Mouse (Mus musculus) stomach, postnatal 0 days (tissue): ENCODE data around the gene Otop3. TPM values are rescaled to one million over a fixed set of nuclear protein-coding genes. Genes with fewer than 3 reads are reported as not detected.
A peak's percentile ranks its signal among the peaks of the same experiment; 100 is the strongest.

ENCODE experiments used
- ATAC-seq: fragments of 200-750 bp; cut with Nextera tagmentation; 2 replicates; pipeline ENCODE4 v1.8.0; 2017; ENCODE audit not compliant: low FRiP score, low TSS enrichment
- DNase-seq: peaks from one replicate; pipeline ENCODE4 v3.0.0-alpha.2; 2016; ENCODE audit warnings: low spot score
- H3K27ac ChIP-seq: fragments of 300-500 bp; sonication (generic); replicated peaks from 2 replicates; pipeline ENCODE4 v1.5.1; 2014; ENCODE audit warnings: mild to moderate bottlenecking, control low read depth
- H3K27me3 ChIP-seq: fragments of 300-500 bp; sonication (generic); 2 replicates; pipeline ENCODE4 v1.6.1; 2014; ENCODE audit warnings: low read length; ENCODE audit not compliant: control insufficient read depth, insufficient read depth
- H3K36me3 ChIP-seq: fragments of 300-500 bp; sonication (generic); 2 replicates; pipeline ENCODE4 v1.6.1; 2014; ENCODE audit warnings: low read length, mixed read lengths; ENCODE audit not compliant: control insufficient read depth, insufficient read depth
- H3K4me1 ChIP-seq: fragments of 300-500 bp; sonication (generic); replicated peaks from 2 replicates; pipeline ENCODE4 v1.6.1; 2014; ENCODE audit warnings: antibody characterized with exemption; ENCODE audit not compliant: control insufficient read depth, insufficient read depth
- H3K4me2 ChIP-seq: fragments of 300-500 bp; sonication (generic); replicated peaks from 2 replicates; pipeline ENCODE4 v1.6.1; 2014; ENCODE audit warnings: low read depth, mild to moderate bottlenecking, control low read depth, moderate library complexity
- H3K4me3 ChIP-seq: fragments of 300-500 bp; sonication (generic); 2 replicates; pipeline ENCODE4 v1.5.1; 2014; ENCODE audit warnings: low read depth, low read length, control low read depth
- H3K9ac ChIP-seq: fragments of 300-500 bp; sonication (generic); 2 replicates; pipeline ENCODE4 v1.6.1; 2014; ENCODE audit warnings: mild to moderate bottlenecking, low read length, control low read depth, mixed read lengths
- H3K9me3 ChIP-seq: fragments of 300-500 bp; sonication (generic); 2 replicates; pipeline ENCODE4 v1.6.1; 2016; ENCODE audit warnings: low read length; ENCODE audit not compliant: control insufficient read depth
- CTCF ChIP-seq: IDR thresholded peaks from 2 replicates; pipeline ENCODE4 v1.5.1; 2016; ENCODE audit warnings: antibody characterized with exemption, low read depth, mild to moderate bottlenecking, moderate library complexity
- EP300 ChIP-seq: optimal IDR thresholded peaks from 2 replicates; pipeline ENCODE3; 2016; ENCODE audit warnings: antibody characterized with exemption
- WGBS: fragments of 180-500 bp; shearing (Covaris S2); extraction: QIAGEN DNeasy Blood & Tissue Kit; methylation state at CpG from one replicate; pipeline ENCODE4 v1.1.7; 2014; 5-methylcytosine and 5-hydroxymethylcytosine counted together
- polyA plus RNA-seq: library from polyadenylated mRNA; unstranded; fragments of >200 nt; fragmentation: Nextera tagmentation; extraction: Ambion mirVana; gene quantifications from 2 replicates; pipeline ENCODE4 v1.2.1, GENCODE M21; 2015

Gene Otop3
- polyA plus RNA-seq, 1 experiment from 2014 or later: 20.5 TPM

DNA sequence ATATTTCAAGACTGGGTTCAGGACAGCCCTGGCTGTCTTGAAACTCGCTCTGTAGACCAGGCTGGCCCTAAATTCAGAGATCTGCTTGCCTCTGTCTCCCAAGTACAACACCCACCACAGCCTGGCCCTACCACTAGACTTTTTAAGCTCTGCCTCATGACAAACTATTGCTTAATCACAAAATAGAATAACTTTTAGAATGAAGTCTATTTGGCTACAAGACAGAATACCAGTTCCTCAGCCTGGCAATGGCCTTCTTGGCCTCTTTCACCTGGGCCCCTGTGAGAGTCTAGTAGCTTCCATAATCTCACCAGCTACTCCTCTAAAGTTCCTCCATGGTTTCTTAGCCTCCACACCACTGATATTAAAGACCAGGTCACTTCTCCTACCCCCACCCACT is 44.2 kb upstream of the Otop3 start:
- ATAC-seq (no peak), DNase-seq (no peak)
- no peaks in the 10 kb centered on the region for H3K27me3 ChIP-seq

DNA sequence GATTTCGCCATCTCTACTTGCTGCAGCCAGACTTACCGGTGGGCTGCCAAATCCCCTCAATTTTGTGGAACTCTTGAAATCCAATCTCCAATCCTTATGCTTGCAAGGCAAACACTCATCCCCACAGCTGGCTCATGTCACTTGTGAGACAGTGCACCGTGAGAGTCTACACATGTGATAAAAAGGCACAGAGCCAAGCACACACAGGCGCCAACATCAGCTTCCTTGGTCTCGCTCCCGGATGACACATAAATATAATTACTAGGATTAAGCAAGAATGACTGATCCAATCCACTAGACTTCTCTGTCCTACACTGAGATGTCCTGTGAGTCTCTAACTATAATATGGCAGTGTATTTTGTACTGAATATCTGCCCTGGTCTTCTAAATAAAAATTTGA is 43.6 kb upstream of the Otop3 start:
- 44% methylated on average over 6 of the region's 6 CpGs for WGBS
- H3K36me3 ChIP-seq: no peaks in the 10 kb centered on the region
- peak overlapping the region; percentile 67 for H3K27ac ChIP-seq
- no peak overlapping the region for H3K9ac ChIP-seq
- peaks cover 3% of the 10 kb centered on the region; the same call in 1 of the 2 replicates for H3K4me1 ChIP-seq
- H3K4me3 ChIP-seq: no peak overlapping the region
- no peaks in the 10 kb centered on the region for H3K9me3 ChIP-seq
- no peaks in the 10 kb centered on the region for H3K27me3 ChIP-seq
- ATAC-seq (peak; percentile 41; the same call in 1 of the 2 replicates), DNase-seq (no peak)
- no peak for TF ChIP-seq EP300
- no peak for TF ChIP-seq CTCF
- no peak overlapping the region for H3K4me2 ChIP-seq

More for the DNA sequence above, 44.2 kb upstream of the Otop3 start:
- TF ChIP-seq CTCF: no peak
- no peak for TF ChIP-seq EP300
- Histone ChIP-seq H3K36me3 (no peaks in the 10 kb centered on the region), H3K4me3 (no peak overlapping the region), H3K9ac (no peak overlapping the region), H3K27ac (peak overlapping the region; percentile 67), H3K4me1 (peaks cover 3% of the 10 kb centered on the region; the same call in 1 of the 2 replicates), H3K4me2 (no peak overlapping the region), H3K9me3 (no peaks in the 10 kb centered on the region)
- WGBS: 94% methylated on average over 1 of the region's 1 CpGs

DNA sequence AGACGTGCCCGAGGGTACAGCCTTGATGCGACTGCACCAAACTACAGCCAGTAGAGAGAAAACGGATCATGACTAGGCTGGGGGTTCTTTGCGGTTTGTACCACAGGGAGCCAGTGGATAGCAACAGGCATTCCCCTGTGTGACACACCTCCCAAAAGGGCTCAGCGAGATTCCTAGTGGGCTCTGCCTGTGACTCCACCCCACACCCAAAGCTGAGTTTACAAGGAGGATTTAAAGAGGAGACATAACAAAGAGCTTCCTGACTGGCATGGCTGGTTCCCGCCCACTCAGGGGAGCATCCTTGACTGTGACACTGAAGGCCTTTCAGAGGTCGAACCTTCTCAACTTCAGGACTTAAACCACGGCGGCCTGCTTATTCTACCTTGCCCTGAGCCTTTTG is 43.0 kb upstream of the Otop3 start:
- Histone ChIP-seq H3K27ac (peak overlapping the region; percentile 30; the same call in 1 of the 2 replicates), H3K4me1 (peaks cover 3% of the 10 kb centered on the region; the same call in 1 of the 2 replicates), H3K9ac (no peak overlapping the region), H3K4me2 (no peak overlapping the region), H3K27me3 (no peaks in the 10 kb centered on the region), H3K4me3 (no peak overlapping the region), H3K9me3 (no peaks in the 10 kb centered on the region), H3K36me3 (no peaks in the 10 kb centered on the region)
- TF ChIP-seq CTCF (no peak), EP300 (no peak)
- ATAC-seq (no peak), DNase-seq (no peak)
- WGBS: 70% methylated on average over 10 of the region's 10 CpGs

DNA sequence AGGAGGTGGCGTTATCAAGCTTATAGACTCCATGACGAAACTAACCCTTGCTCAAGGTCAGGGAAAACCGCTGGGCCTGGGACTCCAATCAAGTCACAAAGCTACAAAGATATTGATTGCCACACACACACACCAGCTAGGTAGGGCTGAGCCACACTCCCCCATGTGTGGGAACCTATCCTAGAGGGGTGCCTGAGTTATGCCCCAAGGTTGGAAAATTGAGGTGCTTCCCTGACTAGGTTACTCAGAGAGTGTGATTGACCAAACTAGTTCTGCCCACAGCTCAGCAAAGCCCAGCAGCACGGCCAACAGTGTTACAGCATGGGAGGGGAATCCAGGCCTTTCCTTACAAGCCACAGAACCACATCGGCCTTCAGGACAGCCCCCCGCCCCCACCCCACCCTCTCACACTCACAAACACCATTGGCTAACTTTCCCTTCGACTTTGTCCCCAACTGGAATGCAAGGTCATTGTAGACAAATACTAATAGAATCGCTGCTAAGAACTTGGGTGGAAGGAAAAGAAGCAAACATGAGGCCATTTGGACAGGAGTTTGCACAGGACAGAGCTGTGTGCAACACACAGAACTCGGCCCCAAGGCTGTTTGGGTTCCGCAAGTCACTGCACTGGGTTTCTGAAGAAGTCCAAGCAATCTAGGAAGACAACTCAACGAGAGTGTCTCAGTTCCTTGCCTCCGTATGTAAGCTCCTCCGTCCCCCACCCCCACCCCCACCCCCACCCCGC is 41.7 kb upstream of the Otop3 start:
- DNase-seq (peak; percentile 66), ATAC-seq (peak; percentile 17; the same call in 1 of the 2 replicates)
- Histone ChIP-seq H3K9ac (no peak overlapping the region), H3K9me3 (no peaks in the 10 kb centered on the region), H3K27ac (peak overlapping the region; percentile 65), H3K4me3 (no peak overlapping the region), H3K36me3 (no peaks in the 10 kb centered on the region), H3K4me1 (peaks cover 6% of the 10 kb centered on the region), H3K4me2 (no peak overlapping the region), H3K27me3 (no peaks in the 10 kb centered on the region)
- no peak for TF ChIP-seq EP300
- TF ChIP-seq CTCF: no peak
- 43% methylated on average over 14 of the region's 14 CpGs for WGBS

DNA sequence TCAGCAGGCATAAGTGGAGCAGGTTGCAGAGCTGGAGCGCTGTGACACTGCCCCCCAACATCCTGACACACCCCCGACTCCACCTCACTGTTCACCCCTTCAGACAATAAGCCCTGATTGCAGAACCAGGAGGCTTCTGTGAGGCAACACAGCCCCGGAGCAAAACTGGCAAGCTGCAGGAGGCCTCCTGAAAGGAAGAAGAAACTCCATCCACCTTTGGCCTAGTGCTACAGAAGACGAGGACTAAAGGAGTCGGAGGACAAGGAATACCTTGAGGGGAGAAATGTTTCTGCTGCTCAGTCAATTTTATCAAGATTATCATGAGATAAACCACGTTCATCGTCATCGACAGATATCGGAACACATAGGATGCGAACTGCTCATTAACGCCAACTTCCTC is 38.6 kb upstream of the Otop3 start:
- Histone ChIP-seq H3K9ac (no peak overlapping the region), H3K4me3 (no peak overlapping the region), H3K4me1 (peaks cover 6% of the 10 kb centered on the region), H3K36me3 (no peaks in the 10 kb centered on the region), H3K27ac (no peak overlapping the region), H3K9me3 (no peaks in the 10 kb centered on the region), H3K27me3 (no peaks in the 10 kb centered on the region), H3K4me2 (no peak overlapping the region)
- no peak for DNase-seq
- ATAC-seq: no peak
- no peak for TF ChIP-seq EP300
- TF ChIP-seq CTCF: no peak
- WGBS: 79% methylated on average over 11 of the region's 11 CpGs

DNA sequence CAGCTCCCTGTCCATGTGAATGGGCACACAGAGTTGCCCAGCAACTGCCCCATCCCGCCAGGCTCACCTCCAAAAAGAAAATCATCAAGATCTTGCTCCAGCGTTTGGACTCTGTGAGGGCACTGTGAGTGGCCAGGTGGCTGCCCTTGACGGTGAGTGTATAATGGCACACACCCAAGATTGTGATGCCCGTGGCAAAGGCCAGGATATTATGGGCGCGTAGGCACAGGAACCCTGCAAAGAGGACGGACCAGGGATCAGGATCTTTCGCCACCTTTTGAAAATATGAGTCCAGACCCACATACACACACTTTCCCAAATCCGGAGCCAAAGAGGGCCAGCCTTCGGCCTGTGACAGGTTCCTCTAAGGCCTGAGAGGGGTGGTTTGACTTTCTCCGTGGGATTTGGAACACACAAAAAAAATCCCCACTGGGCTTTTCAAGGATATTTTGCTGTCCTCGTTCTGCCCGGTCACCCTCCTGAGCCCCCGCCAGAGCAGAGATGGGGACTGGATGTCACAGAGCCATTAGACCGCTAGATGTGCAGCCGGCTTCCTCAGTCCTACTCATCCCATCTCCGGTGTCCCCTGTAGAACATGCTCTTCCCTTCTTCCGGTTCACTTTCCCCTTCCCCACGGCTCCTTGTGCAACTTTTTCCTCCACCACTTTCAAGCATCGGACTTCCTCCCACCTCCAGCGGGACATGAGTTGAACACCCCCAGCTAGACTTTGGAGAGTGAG is 37.9 kb upstream of the Otop3 start:
- no peaks in the 10 kb centered on the region for H3K27me3 ChIP-seq
- H3K4me2 ChIP-seq: peak overlapping the region; percentile 81
- DNase-seq (no peak), ATAC-seq (no peak)
- H3K4me3 ChIP-seq: peak overlapping the region; percentile 39
- no peaks in the 10 kb centered on the region for H3K36me3 ChIP-seq
- peak overlapping the region; percentile 24; the same call in 1 of the 2 replicates for H3K27ac ChIP-seq
- TF ChIP-seq CTCF (no peak), EP300 (no peak)
- WGBS: 52% methylated on average over 21 of the region's 21 CpGs
- H3K4me1 ChIP-seq: peaks cover 6% of the 10 kb centered on the region
- peak overlapping the region; percentile 56 for H3K9ac ChIP-seq
- no peaks in the 10 kb centered on the region for H3K9me3 ChIP-seq
